Mouse (Mus musculus) limb, embryonic 12.5 days (tissue): ENCODE measurements around the gene Dnaja3. TPM values are rescaled to one million over a fixed set of nuclear protein-coding genes. Genes with fewer than 3 reads are reported as not detected.

Experiments
- polyA plus RNA-seq: library from polyadenylated mRNA; unstranded; fragments of >200 nt; fragmentation: Nextera tagmentation; extraction: Ambion mirVana; gene quantifications from 2 replicates; pipeline ENCODE4 v1.2.1, GENCODE M21; 2016

Dnaja3 gene
- polyA plus RNA-seq, 1 experiment from 2014 or later: 58.0 TPM

Other genes with a start within 250 kb of the Dnaja3 start
- gene Adcy9, start 219.5 kb upstream of the Dnaja3 start, polyA plus RNA-seq: 1.6 and 1.7 TPM in 2 replicates
- gene Srl, start 98.2 kb upstream of the Dnaja3 start, polyA plus RNA-seq: 36.9 and 40.7 TPM in 2 replicates
- 29.1 and 31.0 TPM in 2 replicates for gene Tfap4, start 80.1 kb upstream of the Dnaja3 start, polyA plus RNA-seq
- 28.4 and 32.6 TPM in 2 replicates for gene Glis2, start 45.3 kb upstream of the Dnaja3 start, polyA plus RNA-seq
- 111 and 120 TPM in 2 replicates for gene Pam16, start 15.0 kb upstream of the Dnaja3 start, polyA plus RNA-seq
- gene Vasn, start within 50 bp of the Dnaja3 start, polyA plus RNA-seq: 29.4 and 30.4 TPM in 2 replicates
- 18.6 and 19.6 TPM in 2 replicates for gene Coro7, start 39.8 kb downstream of the Dnaja3 start, polyA plus RNA-seq
- 179 and 191 TPM in 2 replicates for gene Nmral1, start 79.4 kb downstream of the Dnaja3 start, polyA plus RNA-seq
- 102 and 106 TPM in 2 replicates for gene Hmox2, start 86.4 kb downstream of the Dnaja3 start, polyA plus RNA-seq
- gene Cdip1, start 150.3 kb downstream of the Dnaja3 start, polyA plus RNA-seq: 90.1 and 93.3 TPM in 2 replicates
- 0.46 and 0.58 TPM in 2 replicates for gene 4930562C15Rik, start 195.4 kb downstream of the Dnaja3 start, polyA plus RNA-seq
- gene Ubald1, start 240.3 kb downstream of the Dnaja3 start, polyA plus RNA-seq: 31.5 and 35.3 TPM in 2 replicates
- 87.1 and 87.5 TPM in 2 replicates for gene Mgrn1, start 246.3 kb downstream of the Dnaja3 start, polyA plus RNA-seq